ENCODE assay signal across 8 mouse cellular contexts in genomic region chr11:48836990-48837309, GRCm38 (mm10). TPM values are rescaled to one million over a fixed set of nuclear protein-coding genes. Genes with fewer than 3 reads are reported as not detected.
DNase-seq lines count a peak whose midpoint lies in the region; ATAC-seq lines count a peak whose summit lies in the region.

No protein-coding gene starts in this region.

- H3K27ac ChIP-seq in forebrain, embryonic 14.5 days (ENCODE audit: low read depth, low read length), result no peak overlapping the region
- no peak overlapping the region for H3K27ac ChIP-seq in kidney, embryonic 14.5 days (ENCODE audit: low read depth, low read length)
- H3K27ac ChIP-seq in midbrain, embryonic 16.5 days (ENCODE audit: low read length), result peak overlapping the region; percentile 51; the same call in 1 of the 2 replicates

- 7% methylated on average over 11 of the region's 11 CpGs for WGBS in forebrain, embryonic 14.5 days
- WGBS in kidney, embryonic 14.5 days, result 10% methylated on average over 11 of the region's 11 CpGs
- WGBS in midbrain, embryonic 16.5 days, result 5% methylated on average over 11 of the region's 11 CpGs

- 0 out of 2 replicates have a peak, but pooled peaks cover 5% of the 10 kb centered on the region for H3K27me3 ChIP-seq in forebrain, embryonic 14.5 days (replicated peaks; ENCODE audit: control insufficient read depth, insufficient read depth, low read length)
- H3K27me3 ChIP-seq in kidney, embryonic 14.5 days (ENCODE audit: control insufficient read depth, insufficient read depth, low read length), result peaks cover 4% of the 10 kb centered on the region; the same call in 1 of the 2 replicates
- no peaks in the 10 kb centered on the region; the same call in 1 of the 2 replicates for H3K27me3 ChIP-seq in midbrain, embryonic 16.5 days (ENCODE audit: control insufficient read depth, insufficient read depth, low read depth, low read length)

- peak overlapping the region; percentile 86 for H3K4me2 ChIP-seq in forebrain, embryonic 14.5 days (ENCODE audit: low read length)
- peak overlapping the region; percentile 84 for H3K4me2 ChIP-seq in kidney, embryonic 14.5 days (replicated peaks; ENCODE audit: low read depth, low read length)
- H3K4me2 ChIP-seq in midbrain, embryonic 16.5 days (ENCODE audit: low read length), result peak overlapping the region; percentile 81

- H3K4me3 ChIP-seq in forebrain, embryonic 14.5 days (ENCODE audit: low read depth, low read length), result peak overlapping the region; percentile 89
- H3K4me3 ChIP-seq in kidney, embryonic 14.5 days (ENCODE audit: low read length), result peak overlapping the region; percentile 84
- peak overlapping the region; percentile 64 for H3K4me3 ChIP-seq in midbrain, embryonic 16.5 days (ENCODE audit: low read depth, low read length)

- no peaks in the 10 kb centered on the region for H3K9me3 ChIP-seq in forebrain, embryonic 14.5 days (replicated peaks; ENCODE audit: control insufficient read depth, low read length)
- no peaks in the 10 kb centered on the region for H3K9me3 ChIP-seq in kidney, embryonic 14.5 days (ENCODE audit: control insufficient read depth, low read length)
- H3K9me3 ChIP-seq in midbrain, embryonic 16.5 days (replicated peaks; ENCODE audit: control insufficient read depth, low read length, poor library complexity, severe bottlenecking), result no peaks in the 10 kb centered on the region

- peak overlapping the region; percentile 77 for H3K9ac ChIP-seq in forebrain, embryonic 14.5 days (ENCODE audit: low read length)
- peak overlapping the region; percentile 61; the same call in 1 of the 2 replicates for H3K9ac ChIP-seq in kidney, embryonic 14.5 days (ENCODE audit: low read depth, low read length)
- H3K9ac ChIP-seq in midbrain, embryonic 16.5 days (ENCODE audit: low read depth, low read length), result peak overlapping the region; percentile 70

- ATAC-seq in forebrain, embryonic 14.5 days, result no peak
- no peak; the same call in 1 of the 2 replicates for ATAC-seq in kidney, embryonic 14.5 days (ENCODE audit: low FRiP score, low TSS enrichment)
- no peak for ATAC-seq in midbrain, embryonic 16.5 days
- no peak for ATAC-seq in megakaryocyte progenitor cell, adult 5-6 weeks (replicated peaks; ENCODE audit: poor library complexity)

- peaks cover 4% of the 10 kb centered on the region; the same call in 1 of the 2 replicates for H3K4me1 ChIP-seq in forebrain, embryonic 14.5 days (ENCODE audit: control insufficient read depth, insufficient read depth, low read length)
- H3K4me1 ChIP-seq in kidney, embryonic 14.5 days (ENCODE audit: control insufficient read depth, insufficient read depth, low read length), result peaks cover 3% of the 10 kb centered on the region; the same call in 1 of the 2 replicates
- H3K4me1 ChIP-seq in midbrain, embryonic 16.5 days (ENCODE audit: control insufficient read depth, insufficient read depth, low read length), result peaks cover 9% of the 10 kb centered on the region

- H3K36me3 ChIP-seq in forebrain, embryonic 14.5 days (ENCODE audit: control insufficient read depth, insufficient read depth, low read length), result no peaks in the 10 kb centered on the region
- H3K36me3 ChIP-seq in kidney, embryonic 14.5 days (ENCODE audit: control insufficient read depth, insufficient read depth, low read length), result no peaks in the 10 kb centered on the region
- H3K36me3 ChIP-seq in midbrain, embryonic 16.5 days (ENCODE audit: control insufficient read depth, insufficient read depth, low read length), result no peaks in the 10 kb centered on the region

- peak; percentile 83 to 84 for DNase-seq in kidney, adult 8-10 months
- no peak for DNase-seq in kidney, postnatal 4 days
- DNase-seq in forebrain, embryonic 14.5 days (ENCODE audit: low spot score), result no peak
- DNase-seq in spleen, postnatal 14 days (ENCODE audit: low spot score in 2 of 2), result no peak
- DNase-seq in urinary bladder, adult 18-20 months (ENCODE audit: low spot score in 2 of 2), result no peak

RNA-seq across cellular contexts. Expression of gene Gm12184, which starts 10.5 kb away (rescaled TPM):
- polyA plus RNA-seq in forebrain, embryonic 14.5 days (2014; fragmentation: Nextera tagmentation; extraction: Ambion mirVana), result 3.5 and 3.6 TPM in 2 replicates
- 5.6 and 7.6 TPM in 2 replicates for polyA plus RNA-seq in kidney, embryonic 14.5 days (2014; fragmentation: Nextera tagmentation; extraction: Ambion mirVana)
- 1.3 and 1.8 TPM in 2 replicates for polyA plus RNA-seq in midbrain, embryonic 16.5 days (2015; fragmentation: Nextera tagmentation; extraction: Ambion mirVana)
- 4.6 and 6.8 TPM in 2 replicates for total RNA-seq in megakaryocyte progenitor cell, adult 5-6 weeks (2015)
- 14.6 and 22.1 TPM in 2 replicates for total RNA-seq in megakaryocyte progenitor cell, adult 5-6 weeks (2017)

RNA-seq across cellular contexts. Expression of gene Trim7, which starts 11.0 kb away (rescaled TPM):
- 0.61 and 1.3 TPM in 2 replicates for polyA plus RNA-seq in forebrain, embryonic 14.5 days (2014; fragmentation: Nextera tagmentation; extraction: Ambion mirVana)
- 1.3 and 2.9 TPM in 2 replicates for polyA plus RNA-seq in kidney, embryonic 14.5 days (2014; fragmentation: Nextera tagmentation; extraction: Ambion mirVana)
- 1.8 and 3.6 TPM in 2 replicates for polyA plus RNA-seq in midbrain, embryonic 16.5 days (2015; fragmentation: Nextera tagmentation; extraction: Ambion mirVana)
- 0.12 and 0.32 TPM in 2 replicates for total RNA-seq in megakaryocyte progenitor cell, adult 5-6 weeks (2015)
- total RNA-seq in megakaryocyte progenitor cell, adult 5-6 weeks (2017), result 0.51 and 3.5 TPM in 2 replicates

RNA-seq across cellular contexts. Expression of gene Trim41, which starts 19.8 kb away (rescaled TPM):
- 3.2 and 4.0 TPM in 2 replicates for polyA plus RNA-seq in forebrain, embryonic 14.5 days (2014; fragmentation: Nextera tagmentation; extraction: Ambion mirVana)
- polyA plus RNA-seq in kidney, embryonic 14.5 days (2014; fragmentation: Nextera tagmentation; extraction: Ambion mirVana), result 5.8 and 6.1 TPM in 2 replicates
- 6.7 and 6.9 TPM in 2 replicates for polyA plus RNA-seq in midbrain, embryonic 16.5 days (2015; fragmentation: Nextera tagmentation; extraction: Ambion mirVana)
- total RNA-seq in megakaryocyte progenitor cell, adult 5-6 weeks (2015), result 11.7 and 12.6 TPM in 2 replicates
- total RNA-seq in megakaryocyte progenitor cell, adult 5-6 weeks (2017), result 63.3 and 72.7 TPM in 2 replicates

RNA-seq across cellular contexts. Expression of gene Irgm1, which starts 34.5 kb away (rescaled TPM):
- polyA plus RNA-seq in forebrain, embryonic 14.5 days (2014; fragmentation: Nextera tagmentation; extraction: Ambion mirVana), result 1.9 and 2.2 TPM in 2 replicates
- polyA plus RNA-seq in kidney, embryonic 14.5 days (2014; fragmentation: Nextera tagmentation; extraction: Ambion mirVana), result 11.7 and 13.2 TPM in 2 replicates
- 2.0 and 2.8 TPM in 2 replicates for polyA plus RNA-seq in midbrain, embryonic 16.5 days (2015; fragmentation: Nextera tagmentation; extraction: Ambion mirVana)
- total RNA-seq in megakaryocyte progenitor cell, adult 5-6 weeks (2015), result 44.1 and 45.1 TPM in 2 replicates
- 32.4 and 34.9 TPM in 2 replicates for total RNA-seq in megakaryocyte progenitor cell, adult 5-6 weeks (2017)

RNA-seq across cellular contexts. Expression of gene Rack1, which starts 36.8 kb away (rescaled TPM):
- 553 and 718 TPM in 2 replicates for polyA plus RNA-seq in forebrain, embryonic 14.5 days (2014; fragmentation: Nextera tagmentation; extraction: Ambion mirVana)
- 994 and 1,198 TPM in 2 replicates for polyA plus RNA-seq in kidney, embryonic 14.5 days (2014; fragmentation: Nextera tagmentation; extraction: Ambion mirVana)
- polyA plus RNA-seq in midbrain, embryonic 16.5 days (2015; fragmentation: Nextera tagmentation; extraction: Ambion mirVana), result 347 and 351 TPM in 2 replicates
- 3,057 and 3,071 TPM in 2 replicates for total RNA-seq in megakaryocyte progenitor cell, adult 5-6 weeks (2015)
- 1,485 and 1,729 TPM in 2 replicates for total RNA-seq in megakaryocyte progenitor cell, adult 5-6 weeks (2017)

Comparison
In these comparisons a context has a peak if more than half of its experiments do, and no peak if none do; other contexts are left out.
1. DNase-seq: peak in kidney, adult 8-10 months (2 of 2); none in kidney, postnatal 4 days (0 of 2), forebrain, embryonic 14.5 days (single experiment), spleen, postnatal 14 days (0 of 2) and urinary bladder, adult 18-20 months (0 of 2).
2. Peak in every context shown above with its lines, with median percentiles within 50 percentile points of each other: H3K4me2 ChIP-seq, H3K4me3 ChIP-seq and H3K9ac ChIP-seq.